Mouse (Mus musculus): ENCODE results near the gene Gm20662.
"Not testable (repeated sequence)": the region's sequence is repeated elsewhere in the genome, so short reads cannot be mapped to it uniquely, and the experiment has no call there.

GRCm38 (mm10) chr9:108013577-108013976 is 17.4 kb downstream of the Gm20662 start:
- TF ChIP-seq CTCF (IDR thresholded peaks at IDR 0.05; ENCODE audit: low read depth, low read length); GATA1 (IDR thresholded peaks at IDR 0.05; ENCODE audit: borderline replicate concordance, low read length); TAL1 (conservative IDR thresholded peaks at IDR 0.05; ENCODE audit: low read depth, low read length): not testable (repeated sequence)

All from G1E (cell line).